Mouse (Mus musculus): ENCODE measurements around the gene Tmem50a.
A peak's percentile ranks its signal among the peaks of the same experiment; 100 is the strongest.

The Tmem50a gene

DNA sequence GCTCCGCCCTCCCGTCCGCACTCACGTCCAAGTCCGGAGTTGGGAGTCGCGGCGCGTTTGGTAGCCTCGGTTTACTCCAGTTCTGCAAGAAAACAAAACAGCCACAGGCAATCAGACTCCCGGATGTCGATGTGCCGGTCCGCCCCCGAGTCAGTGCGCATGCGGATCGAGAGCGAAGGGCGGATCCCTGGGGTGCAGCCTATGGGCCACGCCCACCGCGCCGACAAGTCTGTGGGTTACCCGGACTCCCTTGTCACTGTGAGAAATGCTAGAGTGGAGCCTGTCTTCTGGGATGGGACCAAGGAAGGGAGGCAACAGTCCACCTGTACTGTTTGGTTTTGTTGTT, at the start of gene Tmem50a:
Gene Tmem50a (minus strand): TSS at position 161 of the 346 bp plus-strand sequence.
- DNase-seq (ENCODE audit: low spot score in 2 of 2) = peak; percentile 95 to 96

DNA sequence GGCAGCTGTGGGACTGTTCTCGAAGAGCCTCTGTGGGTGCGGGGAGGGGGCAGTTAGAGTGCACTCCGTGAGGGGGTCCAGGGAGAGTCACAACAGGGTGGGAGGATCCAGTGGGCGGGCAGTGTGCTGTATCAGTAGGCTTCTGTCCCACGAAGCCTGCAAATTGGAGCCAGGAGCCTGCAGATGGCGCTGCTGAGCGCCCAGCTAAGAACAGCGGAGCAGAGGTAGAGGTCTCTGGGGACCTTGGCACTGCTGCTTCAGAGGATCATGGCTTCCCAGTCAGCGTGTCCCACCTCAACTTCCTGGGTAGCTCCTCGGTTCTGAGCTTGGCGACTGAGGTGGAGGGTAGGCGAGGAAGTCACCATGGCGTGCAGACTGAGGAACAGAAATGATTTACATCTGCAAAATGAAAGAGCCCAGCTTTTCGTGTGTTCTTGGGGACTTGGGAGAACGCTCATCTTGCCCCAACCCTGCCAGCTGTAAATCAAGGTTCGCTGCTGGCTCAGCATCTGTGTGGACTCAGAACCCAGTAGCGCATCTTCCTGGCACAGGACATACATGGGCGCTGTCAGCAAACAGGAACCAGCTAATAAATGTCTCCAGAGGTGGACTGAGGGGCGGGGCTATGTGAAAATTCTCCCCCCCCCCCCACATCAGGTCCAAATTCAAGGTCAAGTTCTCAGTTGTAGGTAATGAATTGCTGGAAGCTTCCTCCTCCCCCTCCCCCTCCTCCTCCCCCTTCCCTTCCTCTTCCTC, 48.4 kb upstream of the Tmem50a start:
- peak; percentile 52 to 68 for DNase-seq (ENCODE audit: low spot score in 2 of 2)

DNA sequence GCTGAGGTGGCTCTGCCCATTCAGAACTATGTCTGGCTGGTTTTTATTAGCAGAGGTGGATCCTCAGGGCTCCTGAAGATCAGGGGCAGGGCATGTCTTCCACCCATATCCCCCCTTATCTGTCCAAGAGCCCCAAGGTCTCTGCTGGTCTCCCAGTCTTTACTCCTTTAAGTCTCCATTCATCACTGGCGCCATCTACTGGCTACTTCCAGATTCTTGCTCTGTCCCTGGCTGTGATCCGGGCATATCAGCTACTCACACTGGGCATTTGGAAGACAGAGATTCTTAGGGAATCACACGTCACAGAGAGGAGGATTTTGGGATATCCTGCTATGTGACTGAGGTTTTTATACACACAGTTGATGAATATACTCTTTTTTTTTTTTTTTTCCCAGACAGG, 41.5 kb upstream of the Tmem50a start:
- DNase-seq (ENCODE audit: low spot score in 2 of 2) = peak; percentile 44 to 76

DNA sequence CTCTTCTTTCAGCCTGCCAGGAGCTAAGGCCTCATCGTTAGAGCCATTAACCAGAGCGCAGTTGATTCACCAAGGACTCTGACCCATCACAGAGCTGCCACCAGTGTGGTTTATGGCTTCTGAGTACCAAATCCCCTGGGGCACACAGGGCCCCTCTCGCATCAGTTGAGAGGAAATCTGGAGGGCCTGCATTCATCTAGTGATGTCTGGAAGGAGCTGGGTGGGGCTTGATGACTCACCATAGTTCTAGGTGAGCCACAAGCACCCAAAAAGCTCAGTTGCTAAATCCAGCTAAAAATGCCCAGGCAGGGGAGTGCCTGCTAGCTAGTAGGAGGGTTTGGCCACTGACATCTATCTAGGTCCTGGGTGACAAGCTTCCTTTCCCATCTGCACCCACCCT, 41.0 kb upstream of the Tmem50a start:
- peak in 1 of 2 experiments; percentile 22 for DNase-seq (ENCODE audit: low spot score in 2 of 2)

DNA sequence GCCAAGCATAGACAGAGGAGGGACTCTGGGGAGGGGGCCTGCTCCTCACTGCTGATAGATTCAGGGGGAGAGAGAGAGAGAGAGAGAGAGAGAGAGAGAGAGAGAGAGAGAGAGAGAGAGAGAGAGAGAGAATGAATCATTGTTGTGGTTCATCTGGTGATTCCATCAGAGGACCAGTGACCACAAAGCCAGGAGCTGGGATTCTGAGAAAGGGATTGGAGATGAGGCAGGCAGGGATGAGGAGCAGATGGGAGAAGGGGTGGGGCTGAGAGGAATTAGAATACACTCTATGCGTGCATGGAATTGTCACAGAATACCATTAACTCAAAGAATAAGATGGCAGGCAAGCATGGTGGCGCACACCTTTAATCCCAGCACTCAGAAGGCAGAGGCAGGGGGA, 40.4 kb upstream of the Tmem50a start:
- no peak for DNase-seq (ENCODE audit: low spot score in 2 of 2)

DNA sequence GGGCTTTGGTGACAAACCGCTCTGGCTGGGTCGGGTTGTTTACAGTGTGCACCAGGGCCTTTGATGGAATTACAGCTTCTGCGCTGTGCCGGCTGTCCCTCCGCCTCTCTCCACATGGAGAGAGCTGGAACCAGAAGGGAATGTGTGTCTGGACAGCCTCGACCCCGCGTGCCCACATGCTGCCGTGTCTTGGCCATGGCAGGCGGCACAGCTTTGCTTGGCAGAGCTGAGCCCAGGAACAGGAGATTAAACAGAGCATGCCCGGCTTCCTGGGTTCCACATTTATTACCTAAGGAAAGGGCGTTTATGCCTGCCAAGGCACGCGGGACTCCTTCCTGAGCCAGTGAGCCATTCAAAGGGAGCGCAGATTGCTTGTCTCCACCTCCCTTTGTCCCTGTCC, 39.6 kb upstream of the Tmem50a start:
- DNase-seq (ENCODE audit: low spot score in 2 of 2) = no peak

DNA sequence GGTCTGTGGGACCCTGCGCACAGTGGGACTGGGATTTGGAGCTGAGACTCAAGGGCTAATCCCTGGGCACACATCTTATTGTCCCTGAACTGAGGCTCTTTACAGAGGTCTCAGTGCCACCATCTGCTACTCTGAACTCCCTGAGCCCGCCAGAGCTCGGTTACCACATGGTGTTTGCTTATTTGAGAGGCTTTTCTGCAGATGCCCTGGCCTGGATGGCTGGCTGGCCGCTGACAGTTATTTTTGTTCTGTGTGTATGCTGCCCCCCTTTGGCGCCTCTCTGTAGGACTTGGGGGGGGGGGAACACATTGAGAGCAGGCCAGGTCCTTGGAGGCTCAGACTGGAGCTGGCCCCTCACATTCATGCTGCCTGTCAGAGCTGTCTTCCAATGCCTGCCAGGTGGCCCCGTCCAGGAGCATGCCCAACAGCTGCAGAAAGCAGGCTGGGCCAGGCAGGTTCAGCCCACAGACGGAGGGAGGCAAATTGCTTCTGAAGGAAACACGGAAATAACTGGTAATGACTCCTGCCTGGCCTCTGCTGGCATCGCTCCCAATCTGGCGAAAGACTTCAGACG, 35.8 kb upstream of the Tmem50a start:
- no peak for DNase-seq (ENCODE audit: low spot score in 2 of 2)

DNA sequence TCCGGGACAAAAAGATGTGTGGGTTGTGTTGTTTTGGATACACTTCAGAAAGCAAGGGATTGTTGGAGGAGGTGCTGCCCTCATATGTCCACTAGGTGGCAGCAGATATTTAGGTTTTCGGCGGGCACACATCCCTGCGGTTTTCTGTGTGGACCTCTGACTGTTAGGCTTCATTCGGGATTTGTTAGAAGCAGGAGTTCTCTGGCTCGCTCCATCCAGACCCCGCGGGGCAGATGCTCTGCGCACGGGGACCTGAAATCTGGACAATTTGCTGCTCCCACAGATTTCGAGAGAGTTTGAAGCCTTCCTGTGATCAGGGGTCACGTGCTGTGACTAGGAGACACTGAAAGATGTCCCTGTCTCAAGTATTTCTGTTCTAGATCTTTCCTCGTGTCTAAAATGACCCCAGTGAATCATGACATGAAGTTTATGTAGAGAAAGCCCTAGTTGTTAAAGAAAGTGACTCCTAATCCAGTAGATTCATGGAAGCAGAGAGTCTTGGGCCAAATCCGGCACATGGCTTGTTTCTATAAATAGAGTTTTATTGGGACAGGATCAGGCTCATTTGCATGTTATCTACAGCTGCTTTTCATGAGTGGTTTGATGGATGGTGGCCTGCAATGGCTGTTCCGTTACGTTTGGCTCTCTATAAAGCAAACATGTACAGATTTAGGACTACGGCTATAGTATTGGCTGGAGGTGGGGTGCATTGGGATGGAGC, 31.4 kb upstream of the Tmem50a start:
- DNase-seq (ENCODE audit: low spot score in 2 of 2) = peak; percentile 33 to 65

DNA sequence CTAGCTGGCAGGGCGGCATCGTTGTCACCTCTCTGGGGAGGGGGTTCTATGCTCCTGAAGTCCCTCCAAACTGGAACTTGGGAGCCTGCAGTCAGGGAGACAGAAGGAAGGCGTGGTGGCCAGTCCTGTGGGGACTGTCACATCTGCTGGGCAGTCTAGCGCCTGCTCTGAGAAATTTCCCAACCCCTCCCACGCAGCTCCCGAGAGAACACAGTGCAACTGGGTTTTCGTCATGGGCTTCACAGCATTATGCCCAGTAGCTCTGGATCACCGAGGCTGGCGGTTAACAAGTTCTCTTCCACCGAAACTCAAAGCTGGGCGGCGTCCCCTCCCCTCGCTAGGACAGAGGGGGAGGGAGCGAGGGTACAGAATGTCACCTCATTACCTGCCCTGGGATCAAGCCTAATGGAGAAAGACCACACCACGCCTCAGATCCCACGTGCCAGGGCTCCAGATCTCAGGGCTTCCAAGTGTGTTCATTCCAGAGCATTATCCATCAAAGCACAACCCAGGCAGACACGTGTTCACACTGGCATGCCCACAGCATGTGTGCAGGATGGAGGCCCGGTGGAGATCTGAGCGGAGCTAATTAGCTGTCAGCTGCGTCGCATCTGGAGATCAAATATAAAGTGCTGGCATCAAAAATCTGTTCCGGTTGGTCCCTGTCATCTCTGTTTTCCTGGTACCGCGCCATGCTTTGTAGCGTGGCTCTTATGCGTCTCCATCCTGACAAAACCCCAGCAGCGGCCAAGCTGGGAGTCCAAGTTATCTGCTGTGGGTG, 29.1 kb upstream of the Tmem50a start:
- no peak for DNase-seq (ENCODE audit: low spot score in 2 of 2)

DNA sequence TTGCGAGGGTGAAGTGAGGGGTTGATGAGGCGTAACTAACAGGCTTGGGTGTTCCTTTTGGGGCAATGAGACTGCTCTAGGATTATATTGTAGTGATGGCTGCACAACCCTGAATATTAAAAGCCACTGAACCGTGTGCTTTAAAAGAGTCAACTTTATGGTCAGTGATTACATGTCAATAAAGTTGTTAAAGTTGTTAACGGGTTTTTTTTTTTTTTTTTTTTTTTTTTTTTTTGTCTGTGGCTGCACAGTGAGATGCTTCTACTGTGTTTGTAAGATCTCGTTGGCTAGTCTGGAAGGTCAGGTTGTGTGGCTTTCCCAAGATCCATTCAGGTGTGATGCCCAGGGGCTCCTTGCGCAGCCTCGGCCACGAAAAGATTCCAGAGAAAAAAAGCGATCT, 25.1 kb upstream of the Tmem50a start:
- no peak for DNase-seq (ENCODE audit: low spot score in 2 of 2)

DNA sequence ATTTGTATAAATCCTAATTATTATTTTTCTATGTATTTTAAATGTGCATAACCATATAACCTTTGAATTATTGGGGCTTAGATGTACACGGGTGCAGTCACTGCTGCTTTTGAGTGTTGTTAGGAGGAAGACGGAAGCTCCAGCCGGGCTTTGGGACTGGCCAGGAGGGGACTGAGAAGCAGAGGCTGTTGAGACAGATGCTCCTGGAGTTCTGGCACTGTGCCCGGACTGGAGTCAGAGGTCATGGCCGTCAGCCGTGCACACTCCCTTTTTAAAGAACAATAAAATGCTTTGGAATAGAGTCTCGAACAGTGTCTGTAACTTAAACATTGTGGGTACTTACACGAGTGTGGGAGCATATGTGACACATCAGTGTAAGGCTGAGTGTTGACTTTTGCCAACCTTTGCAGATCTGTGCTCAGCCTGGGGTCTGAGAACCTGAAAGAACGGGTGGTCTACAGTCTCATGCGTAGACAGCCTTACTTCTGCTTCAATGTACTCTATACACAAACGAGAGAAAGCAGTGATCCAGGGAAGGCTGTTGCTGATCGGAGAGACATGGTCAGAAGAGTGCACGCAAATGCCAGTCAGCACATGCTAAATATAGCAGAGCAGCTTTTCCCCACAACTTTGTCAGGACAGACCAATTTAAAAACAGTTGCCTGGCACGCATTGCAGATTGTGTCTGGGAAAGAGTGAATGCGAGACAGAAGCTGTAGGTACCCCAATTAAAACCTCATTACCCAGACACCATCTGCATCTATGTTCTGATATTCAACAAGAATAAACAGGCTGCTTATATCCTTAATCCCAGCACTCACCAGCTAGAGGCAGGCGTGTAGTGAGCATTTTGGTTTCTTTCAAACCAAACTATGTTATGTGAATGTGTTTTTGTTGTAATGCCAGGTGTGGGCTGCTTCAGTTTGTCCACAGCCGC, 22.7 kb upstream of the Tmem50a start:
- no peak for DNase-seq (ENCODE audit: low spot score in 2 of 2)

DNA sequence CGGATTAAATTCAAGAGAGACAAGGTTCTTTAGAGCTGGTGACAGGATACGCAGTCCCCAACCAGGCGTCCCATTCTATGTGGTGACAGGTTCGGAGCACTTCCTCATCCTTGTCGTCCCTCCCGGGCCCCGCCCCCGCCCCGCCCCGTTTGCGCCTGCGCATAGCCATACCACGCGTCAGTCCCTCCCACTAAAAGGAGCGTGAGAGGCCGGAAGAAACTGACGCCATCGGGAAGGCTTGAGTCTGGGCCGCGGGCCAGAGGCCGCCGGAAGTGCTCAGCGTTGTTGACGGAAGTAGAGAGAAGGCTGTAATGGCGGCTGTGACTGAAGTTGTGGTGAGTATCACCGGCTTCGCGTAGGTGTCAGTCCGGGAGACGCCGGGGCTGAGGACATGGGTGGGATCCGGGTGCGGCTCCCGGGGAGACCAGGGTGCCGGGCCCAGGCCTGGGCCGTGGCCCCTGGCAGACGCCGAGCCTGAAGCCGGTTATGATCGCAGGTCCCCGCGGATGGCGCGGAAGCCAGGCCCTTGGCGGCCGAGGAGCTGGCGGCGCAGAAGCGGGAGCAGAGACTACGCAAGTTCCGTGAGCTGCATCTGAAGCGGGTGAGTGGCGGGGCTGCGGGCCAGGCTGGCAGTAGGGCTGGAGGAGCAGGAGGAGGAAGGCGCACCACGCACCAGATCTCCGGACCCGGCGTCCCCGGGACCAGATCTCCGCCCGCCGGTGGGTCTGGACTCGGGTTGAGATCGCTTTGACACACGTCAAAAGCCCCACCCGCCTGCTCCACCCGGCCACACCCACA, 16.1 kb upstream of the Tmem50a start, which contains the start of gene Syf2:
Gene Syf2 (plus strand): TSS at position 215 of the 798 bp plus-strand sequence.
- peak; percentile 81 to 89 for DNase-seq (ENCODE audit: low spot score in 2 of 2)

DNA sequence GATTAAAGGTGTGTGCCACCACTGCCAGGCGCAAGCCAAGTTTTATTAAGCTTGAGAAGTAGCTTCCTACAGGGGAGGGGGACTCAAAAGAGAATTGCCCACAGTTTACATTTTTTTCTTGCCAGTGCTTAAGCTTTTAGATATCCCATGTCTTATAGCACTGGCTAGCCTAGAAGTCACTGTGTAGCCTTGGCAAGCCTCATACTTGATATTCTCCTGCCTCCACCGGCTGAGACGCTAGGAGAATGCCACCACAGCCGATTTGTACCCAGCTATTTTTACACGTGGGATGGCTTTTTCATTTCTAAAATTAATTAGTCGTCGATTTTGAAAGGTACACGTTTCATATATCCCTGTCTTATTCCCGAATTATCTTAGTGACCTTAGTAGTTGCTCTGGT, 15.4 kb upstream of the Tmem50a start:
- no peak for DNase-seq (ENCODE audit: low spot score in 2 of 2)

DNA sequence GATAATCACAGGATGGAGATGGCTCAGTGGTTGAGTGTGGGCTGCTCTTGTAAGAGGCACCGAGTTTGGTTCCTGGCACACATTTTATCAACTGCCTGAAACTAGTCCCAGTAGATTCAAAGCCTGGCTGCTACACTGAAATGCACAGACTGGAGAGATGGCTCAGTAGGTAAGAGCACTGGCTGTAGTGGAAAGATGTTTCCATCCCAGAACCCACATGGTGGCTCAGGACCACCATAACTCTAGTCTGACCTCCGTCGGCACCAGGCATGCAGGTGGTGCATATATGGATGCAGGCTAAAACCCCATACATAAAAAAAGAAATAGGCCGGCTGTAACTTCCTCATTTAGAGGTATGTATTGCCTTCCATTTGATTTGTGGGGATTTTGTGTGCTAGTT, 14.7 kb upstream of the Tmem50a start:
- no peak for DNase-seq (ENCODE audit: low spot score in 2 of 2)

DNA sequence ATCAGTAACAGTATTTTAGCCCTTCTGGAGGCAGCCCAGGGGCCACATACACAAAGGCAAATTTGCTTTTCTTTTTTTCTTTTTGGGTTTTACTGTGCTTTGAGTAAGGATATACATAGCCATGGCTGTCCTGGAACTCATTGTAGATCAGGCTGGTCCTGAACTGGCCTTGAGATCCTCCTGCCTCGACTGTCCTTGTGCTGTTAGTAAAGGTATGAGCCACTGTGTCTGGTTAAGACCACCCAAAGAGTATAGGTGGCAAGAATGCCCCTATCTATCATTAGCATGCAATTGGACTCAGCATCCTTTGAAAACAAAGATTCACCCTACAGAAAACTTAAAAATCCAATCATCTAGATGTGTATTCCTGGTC, 13.6 kb upstream of the Tmem50a start:
- DNase-seq (ENCODE audit: low spot score in 2 of 2) = no peak

DNA sequence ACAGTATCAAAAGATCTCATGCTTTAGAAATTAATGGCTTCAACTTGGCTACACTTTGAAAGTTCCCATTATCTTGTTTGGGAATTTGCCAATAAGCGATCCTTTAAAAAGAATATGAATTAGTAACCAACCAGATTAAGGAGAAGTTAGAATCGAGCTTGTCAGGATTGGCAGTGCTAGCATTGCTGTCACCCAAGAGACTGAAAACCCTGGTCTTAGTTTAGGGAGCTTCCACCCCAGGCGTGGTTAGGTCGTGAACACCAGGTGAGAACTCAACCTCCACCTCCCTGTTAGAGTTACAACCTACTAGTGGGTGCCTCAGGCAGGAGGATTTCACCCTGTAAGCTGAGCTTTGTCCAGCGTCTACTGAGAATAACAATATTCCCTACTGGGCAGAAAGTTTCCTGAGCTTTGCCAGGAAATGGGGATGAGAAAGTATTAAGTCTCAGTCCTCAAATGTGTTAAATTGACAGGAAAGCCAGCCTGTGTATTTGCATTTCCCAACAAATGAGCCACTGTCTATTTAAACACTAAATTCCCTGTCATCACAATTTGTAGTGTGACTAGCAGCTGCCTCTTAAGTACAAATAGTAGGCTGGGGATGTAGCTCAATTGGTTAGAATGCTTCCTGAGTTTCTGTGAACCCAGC, 13.1 kb upstream of the Tmem50a start:
- no peak for DNase-seq (ENCODE audit: low spot score in 2 of 2)

DNA sequence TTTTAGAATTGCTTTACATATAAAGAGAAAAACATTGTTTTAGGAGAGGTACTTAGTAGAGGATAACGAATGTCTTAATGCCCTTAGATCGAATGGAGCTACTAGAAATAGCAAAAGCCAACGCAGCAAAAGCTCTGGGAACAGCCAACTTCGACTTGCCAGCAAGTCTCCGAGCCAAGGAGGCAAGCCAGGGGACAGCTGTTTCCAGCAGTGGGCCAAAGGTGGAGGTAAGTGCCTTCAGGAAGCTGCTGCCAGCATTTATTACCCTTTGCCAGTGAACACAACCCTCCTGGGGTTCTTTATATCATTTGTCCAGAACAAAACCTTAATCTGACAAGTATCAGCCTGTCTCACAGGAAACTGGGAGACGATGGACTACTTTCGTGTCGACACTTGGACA, 10.4 kb upstream of the Tmem50a start:
- DNase-seq (ENCODE audit: low spot score in 2 of 2) = no peak

DNA sequence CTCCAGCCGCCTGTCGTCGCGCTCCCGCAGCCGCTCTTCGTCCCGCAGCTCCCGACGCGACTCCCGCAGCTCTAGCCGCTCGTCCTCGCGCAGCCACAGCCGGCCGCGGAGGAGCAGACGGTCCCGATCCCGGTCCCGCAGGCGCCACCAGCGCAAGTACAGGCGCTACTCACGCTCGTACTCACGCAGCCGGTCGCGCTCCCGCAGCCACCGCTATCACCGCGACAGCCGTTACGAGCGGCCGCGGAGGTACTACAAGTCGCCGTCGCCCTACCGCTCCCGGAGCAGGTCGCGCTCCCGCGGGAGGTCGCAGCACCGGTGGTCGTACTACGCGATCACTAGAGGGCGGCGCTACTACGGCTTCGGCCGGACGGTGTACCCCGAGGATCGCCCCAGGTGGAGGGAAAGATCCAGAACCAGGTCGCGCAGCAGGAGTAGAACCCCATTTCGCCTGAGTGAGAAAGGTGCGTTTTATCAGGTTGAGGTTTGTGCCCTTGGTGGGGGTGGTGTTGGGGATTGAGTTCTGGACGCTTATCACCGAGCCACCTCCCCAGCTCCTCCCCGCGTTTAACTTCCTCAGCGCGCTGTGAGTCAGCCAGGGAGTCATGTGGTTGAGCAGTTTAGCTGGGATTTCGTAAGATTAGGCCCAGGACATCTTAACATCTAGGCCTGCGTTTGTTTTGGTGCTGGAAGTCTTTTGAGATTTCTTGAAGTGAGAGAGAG, 9.4 kb upstream of the Tmem50a start:
- DNase-seq (ENCODE audit: low spot score in 2 of 2) = peak; percentile 48 to 62

Data from spleen, postnatal 14 days (tissue).